Mouse (Mus musculus) layer of hippocampus, adult 2 months (tissue): ENCODE measurements around the gene Pigk. TPM values are rescaled to one million over a fixed set of nuclear protein-coding genes. Genes with fewer than 3 reads are reported as not detected.

ENCODE experiments used
- DNase-seq, 2 experiments: peaks; one replicate each; pipeline ENCODE4 v3.0.0; 2022; ENCODE audit warnings: low spot score in 2 of 2
- H3K27ac ChIP-seq: fragments of 200-600 bp; 2 replicates; pipeline ENCODE4 v1.8.1; 2022
- H3K4me3 ChIP-seq: fragments of 200-600 bp; 2 replicates; pipeline ENCODE4 v1.8.1; 2022; ENCODE audit warnings: mild to moderate bottlenecking
- CTCF ChIP-seq: fragments of 200-600 bp; conservative IDR thresholded peaks from 2 replicates; pipeline ENCODE4 v1.8.1; 2022; ENCODE audit warnings: antibody characterized with exemption, mild to moderate bottlenecking, moderate library complexity
- total RNA-seq, 2 experiments: library from RNA; stranded (reverse); gene quantifications; 2 replicates each; pipeline ENCODE4 v1.2.3; 2021

Pigk gene
- total RNA-seq, 2 experiments from 2014 or later = 46.1 to 48.3 TPM

DNA sequence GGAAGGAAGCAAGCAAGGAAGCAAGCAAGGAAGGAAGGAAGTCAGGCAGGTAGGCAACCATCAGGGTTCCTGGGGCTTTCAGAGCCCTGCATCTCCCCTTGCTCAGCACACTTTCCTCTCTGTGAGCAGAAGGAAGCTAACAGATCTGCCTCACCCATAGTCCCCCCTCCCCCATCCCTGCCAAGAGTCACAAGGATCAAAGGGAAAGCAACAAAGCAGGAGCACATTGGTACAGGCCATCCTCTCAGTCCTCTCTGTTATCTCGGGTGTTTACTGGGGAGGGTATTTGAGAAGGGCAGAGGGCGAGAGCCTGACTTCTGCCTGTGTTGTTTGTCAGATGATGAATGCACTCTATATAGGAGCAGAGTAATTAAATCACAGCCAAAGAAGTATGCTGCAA, 83.5 kb downstream of the Pigk start:
- Histone ChIP-seq H3K27ac (no peak overlapping the region), H3K4me3 (no peak overlapping the region)
- TF ChIP-seq CTCF = no peak
- DNase-seq = no peak

DNA sequence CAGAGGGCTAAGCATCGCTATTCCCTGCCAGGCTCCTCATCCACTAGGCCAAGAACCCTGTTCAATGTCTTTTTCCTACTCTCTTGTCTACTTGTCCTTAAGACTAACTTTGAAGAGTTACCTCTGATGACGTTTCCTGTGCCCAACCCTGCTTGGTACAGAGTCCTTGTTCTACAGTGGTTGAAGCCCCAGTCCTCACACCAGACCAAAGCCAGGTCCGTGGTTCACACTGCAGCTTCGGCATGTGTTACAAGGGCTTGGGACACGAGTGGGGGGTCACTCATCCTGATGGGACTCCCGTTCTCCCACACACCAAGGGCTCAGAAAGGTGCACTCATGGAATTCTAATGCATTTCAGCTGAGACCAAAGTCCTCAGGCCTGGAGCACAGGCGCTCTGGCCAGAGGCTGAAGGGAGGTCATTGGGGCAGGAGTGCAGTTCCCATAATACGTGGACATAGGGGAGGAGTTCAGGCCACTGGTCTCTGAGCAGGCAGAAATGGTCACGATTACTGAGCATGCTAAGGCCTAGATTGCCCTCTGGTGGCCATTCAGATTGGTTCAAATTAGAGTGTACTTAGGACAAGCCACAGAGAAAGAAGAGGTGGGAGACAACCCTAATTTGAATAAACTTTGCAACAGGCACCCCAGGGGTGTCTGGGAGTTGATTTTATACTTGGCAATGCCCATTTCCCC, 86.0 kb downstream of the Pigk start:
- Histone ChIP-seq H3K27ac (no peak overlapping the region), H3K4me3 (no peak overlapping the region)
- DNase-seq = peak in 1 of 2 experiments; percentile 6
- peak; percentile 79 for TF ChIP-seq CTCF

DNA sequence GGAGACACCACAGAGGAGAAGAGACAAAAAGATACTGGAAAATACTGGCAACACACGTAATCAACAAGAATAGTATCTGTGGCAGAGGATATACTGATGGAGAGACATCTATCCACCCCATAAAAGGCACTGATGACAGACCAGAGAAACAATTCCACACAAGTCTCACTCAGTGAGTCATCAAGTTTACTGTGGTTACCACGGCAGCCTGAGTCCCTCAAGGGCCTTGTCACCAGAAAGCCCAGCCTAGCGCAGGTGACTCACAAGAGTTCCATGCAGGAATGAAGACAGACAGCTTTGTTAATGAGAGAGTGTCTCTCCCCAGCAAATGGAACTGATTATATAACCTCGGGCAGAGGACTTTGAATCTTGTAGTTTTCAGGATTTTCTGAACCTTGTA, 100.0 kb downstream of the Pigk start:
- peak in 1 of 2 experiments; percentile 27 for DNase-seq
- H3K4me3 ChIP-seq = no peak overlapping the region
- no peak for TF ChIP-seq CTCF
- peak overlapping the region; percentile 16; the same call in 1 of the 2 replicates for H3K27ac ChIP-seq

DNA sequence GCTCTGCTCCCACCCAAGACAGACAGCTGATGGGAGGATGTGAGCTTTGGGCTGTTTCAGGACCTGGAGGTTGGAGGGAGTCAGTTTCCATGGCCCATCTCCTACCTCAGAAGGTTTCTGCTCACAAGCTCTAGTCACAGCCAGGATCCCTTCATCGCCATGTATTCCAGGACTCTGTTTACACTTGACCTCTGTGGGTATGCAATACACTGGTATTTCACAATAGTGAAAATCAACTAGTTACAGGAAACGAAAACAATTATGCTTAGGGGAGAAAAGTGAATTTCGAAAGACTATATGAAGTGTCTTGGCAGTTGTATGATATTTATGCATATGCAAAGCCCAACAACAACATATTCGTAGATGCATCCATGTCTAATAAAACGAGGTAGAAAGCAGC, 101.2 kb downstream of the Pigk start:
- no peak for TF ChIP-seq CTCF
- no peak for DNase-seq
- no peak overlapping the region for H3K27ac ChIP-seq
- H3K4me3 ChIP-seq = no peak overlapping the region

DNA sequence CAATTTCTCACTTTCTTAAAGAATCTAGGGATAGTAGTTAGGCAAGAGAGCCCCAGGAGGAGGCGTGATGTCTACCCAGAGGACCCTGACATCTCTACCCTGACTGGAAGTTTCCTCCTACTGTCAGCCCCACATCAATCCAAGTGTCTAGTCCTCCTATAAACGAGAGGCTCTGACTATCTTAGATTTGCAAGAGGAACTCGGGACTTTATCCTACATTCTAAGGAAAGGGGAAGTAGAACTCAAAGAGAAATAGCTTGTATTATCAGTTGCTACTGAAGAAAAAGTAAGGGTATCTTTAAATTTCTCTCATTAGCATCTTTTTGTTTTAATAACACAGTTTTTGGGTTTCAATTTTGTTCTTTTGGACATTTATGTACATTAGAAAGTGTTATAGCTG, 106.5 kb downstream of the Pigk start:
- H3K4me3 ChIP-seq = no peak overlapping the region
- DNase-seq = no peak
- H3K27ac ChIP-seq = no peak overlapping the region
- no peak for TF ChIP-seq CTCF

DNA sequence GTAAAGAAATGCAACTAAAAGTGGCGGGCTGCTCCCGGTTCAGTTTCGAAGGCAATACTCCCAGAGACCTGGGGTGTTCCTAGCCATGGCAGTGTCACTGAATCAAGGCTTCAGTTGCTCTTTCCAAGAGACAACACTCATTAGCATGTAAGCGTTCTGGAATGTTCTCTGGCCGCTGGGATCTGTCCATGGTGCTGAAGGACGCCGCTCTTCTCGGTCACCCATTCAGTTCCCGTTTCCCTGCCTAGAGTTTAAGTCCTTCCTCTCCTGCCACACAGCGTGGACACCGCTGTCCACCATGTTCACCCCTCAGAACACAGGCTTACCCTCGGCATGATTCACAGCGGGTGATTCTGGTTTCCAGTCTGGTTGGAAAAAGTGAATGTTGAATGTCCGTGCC, 107.3 kb downstream of the Pigk start:
- no peak overlapping the region for H3K27ac ChIP-seq
- DNase-seq = no peak
- no peak for TF ChIP-seq CTCF
- no peak overlapping the region for H3K4me3 ChIP-seq

DNA sequence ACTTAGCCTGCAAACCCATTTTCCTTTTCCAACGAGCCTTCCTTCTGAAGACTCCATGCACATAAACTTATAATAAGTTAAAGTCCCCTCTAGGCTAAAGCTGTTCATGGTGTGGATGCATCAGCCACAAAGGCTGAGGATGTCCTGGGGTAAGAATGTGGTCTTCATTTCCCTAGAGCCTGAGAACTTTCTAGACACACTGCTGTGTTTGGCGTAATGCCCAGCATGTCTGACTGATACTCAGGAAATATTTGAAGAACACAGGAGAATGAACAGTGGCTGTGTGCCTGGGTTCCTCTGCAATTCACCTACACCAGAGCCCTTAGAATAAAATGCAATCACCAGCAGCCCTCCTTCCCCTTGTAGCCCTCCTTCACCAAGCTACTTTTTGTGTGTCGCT, 117.5 kb downstream of the Pigk start:
- TF ChIP-seq CTCF = no peak
- no peak overlapping the region for H3K4me3 ChIP-seq
- DNase-seq = no peak
- no peak overlapping the region for H3K27ac ChIP-seq

DNA sequence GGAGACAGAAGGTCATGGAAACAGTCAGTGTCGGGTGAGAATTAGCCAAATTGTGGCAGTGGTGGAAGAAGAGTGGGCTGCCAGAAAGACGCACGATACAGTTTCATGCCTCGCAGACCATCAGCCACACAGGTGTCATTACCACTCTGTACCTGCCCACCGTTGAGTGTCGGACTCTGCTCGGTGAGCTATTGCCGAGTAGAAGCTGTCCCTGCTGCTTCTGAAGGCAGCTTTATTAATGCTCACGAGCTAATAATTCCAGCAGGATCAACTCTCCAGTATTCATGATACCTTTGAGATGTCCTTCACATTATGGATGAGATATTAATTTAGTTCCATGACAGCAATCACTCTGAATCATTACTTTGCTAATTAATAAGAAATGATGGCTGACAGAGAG, 118.1 kb downstream of the Pigk start:
- no peak for TF ChIP-seq CTCF
- H3K27ac ChIP-seq = peak overlapping the region; percentile 44; the same call in 1 of the 2 replicates

DNA sequence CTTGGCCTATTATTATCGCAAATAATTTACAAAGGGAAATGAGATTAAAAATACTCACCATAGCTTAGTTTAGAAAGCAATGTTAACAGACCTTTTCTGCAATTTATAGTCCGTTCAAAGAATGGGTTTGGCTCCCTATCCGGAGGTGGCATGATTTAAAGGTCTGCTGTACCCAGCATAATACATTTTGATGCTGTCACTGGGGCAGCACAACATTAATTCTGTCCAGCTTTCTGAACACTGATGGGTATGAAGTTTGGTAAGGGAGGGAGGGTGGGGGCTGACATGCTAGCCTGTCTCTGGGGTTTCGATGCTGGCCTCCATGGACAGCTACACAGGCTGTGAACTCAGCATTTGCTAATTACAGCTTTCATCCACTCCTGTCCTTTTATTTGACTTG, 118.5 kb downstream of the Pigk start:
- no peak for DNase-seq
- H3K4me3 ChIP-seq = no peak overlapping the region
- H3K27ac ChIP-seq = peak overlapping the region; percentile 44; the same call in 1 of the 2 replicates
- TF ChIP-seq CTCF = no peak

More for the DNA sequence above, 118.1 kb downstream of the Pigk start:
- DNase-seq = no peak
- H3K4me3 ChIP-seq = no peak overlapping the region

DNA sequence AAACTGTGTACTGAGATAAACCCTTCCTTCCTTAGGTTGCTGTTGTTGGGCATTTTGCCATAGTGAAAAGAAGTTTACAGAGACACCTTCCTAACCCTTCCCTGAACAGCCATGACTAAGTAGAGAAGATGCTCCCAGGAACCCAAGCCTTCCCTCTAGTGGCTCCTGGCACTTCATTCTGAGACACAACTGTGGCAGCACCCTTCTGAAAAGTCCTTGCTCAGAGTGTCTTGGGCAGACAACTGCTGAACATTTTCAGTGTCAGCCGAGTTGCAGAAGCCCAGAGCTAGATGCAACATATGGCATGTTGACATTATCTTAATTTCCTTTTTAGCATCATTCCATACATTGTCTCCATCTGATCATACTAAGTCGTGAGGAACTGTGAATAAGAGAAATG, 123.5 kb downstream of the Pigk start:
- H3K4me3 ChIP-seq = no peak overlapping the region
- TF ChIP-seq CTCF = peak; percentile 33
- H3K27ac ChIP-seq = peak overlapping the region; percentile 63
- DNase-seq = no peak

DNA sequence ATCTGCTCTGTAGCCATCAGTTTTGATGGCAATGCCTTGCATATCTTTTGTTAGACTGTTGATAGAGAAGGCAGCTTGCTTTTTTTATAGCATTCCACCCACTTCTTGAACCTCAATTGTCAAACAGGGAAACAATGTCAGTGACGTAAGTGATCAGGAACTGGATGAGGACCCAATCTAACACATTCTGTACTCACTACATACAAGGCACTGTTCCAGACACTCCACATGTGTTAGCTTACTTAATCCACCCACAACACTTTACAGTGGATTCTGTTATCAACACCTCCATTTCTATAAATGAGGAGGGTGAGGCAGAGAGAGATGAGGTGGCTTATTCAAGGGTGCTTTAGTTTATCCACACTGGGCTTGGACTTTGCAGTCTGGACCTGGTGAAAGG, 124.0 kb downstream of the Pigk start:
- DNase-seq = peak; percentile 46 to 85
- no peak overlapping the region for H3K4me3 ChIP-seq
- no peak for TF ChIP-seq CTCF
- H3K27ac ChIP-seq = peak overlapping the region; percentile 72

DNA sequence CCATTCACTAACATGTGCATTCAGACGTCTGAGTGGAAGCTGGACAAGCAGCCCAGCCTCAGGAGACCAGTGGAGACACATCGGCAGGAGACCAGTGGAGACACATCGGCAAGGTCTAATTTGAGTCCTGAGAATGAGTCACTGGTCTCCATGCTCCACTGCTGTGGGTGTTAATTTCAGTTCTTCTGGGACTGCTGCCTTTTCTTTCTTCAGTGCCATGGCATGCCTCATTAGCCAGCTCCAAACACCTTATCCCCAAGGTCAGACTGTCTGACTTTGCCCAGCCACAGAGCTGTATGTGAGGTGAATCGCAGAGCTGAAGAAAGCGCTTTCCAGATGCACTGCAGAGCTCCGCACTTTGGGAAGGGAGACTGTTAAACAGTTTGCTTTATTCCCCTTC, 127.4 kb downstream of the Pigk start:
- no peak for TF ChIP-seq CTCF
- no peak for DNase-seq
- Histone ChIP-seq H3K27ac (peak overlapping the region; percentile 65), H3K4me3 (no peak overlapping the region)

DNA sequence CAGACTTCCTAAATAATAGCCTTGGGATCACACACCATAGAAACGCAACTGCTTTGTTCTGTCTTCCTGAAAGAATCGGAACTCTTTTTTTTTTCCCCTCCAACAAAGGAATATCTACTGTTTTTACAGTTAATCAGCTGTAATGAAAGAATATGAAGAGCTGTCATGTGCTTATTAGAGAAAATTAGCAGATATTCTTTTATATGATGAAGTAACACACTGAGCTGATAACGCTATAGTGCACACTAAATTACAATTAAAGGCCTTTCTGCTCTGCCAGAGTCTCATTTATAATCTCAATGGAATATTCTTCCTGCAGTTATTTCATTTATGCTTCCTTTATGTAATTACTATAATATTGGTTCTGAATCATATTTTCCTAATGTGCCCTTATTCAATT, 128.7 kb downstream of the Pigk start:
- no peak overlapping the region for H3K4me3 ChIP-seq
- H3K27ac ChIP-seq = peak overlapping the region; percentile 65; the same call in 1 of the 2 replicates
- no peak for DNase-seq
- TF ChIP-seq CTCF = no peak

DNA sequence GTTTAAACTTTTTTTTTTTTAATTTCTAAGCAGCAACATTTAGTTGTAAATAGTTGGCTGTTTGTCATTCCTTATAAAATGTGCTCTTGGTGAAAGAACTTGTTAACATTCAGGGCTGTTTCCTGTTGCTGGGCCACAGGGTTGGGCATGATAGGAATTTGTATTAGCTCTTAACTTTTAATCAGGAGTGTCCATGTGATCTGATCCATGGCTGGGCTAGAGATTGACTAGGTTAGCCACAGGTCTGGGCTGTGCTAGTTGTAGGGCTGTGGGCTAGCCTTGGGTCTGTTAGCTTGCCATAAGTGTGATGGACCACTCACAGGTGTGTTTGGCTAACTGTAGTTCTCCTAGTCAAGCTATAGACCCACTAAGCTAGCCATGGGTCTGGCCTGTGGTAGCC, 130.0 kb downstream of the Pigk start:
- Histone ChIP-seq H3K27ac (peak overlapping the region; percentile 65; the same call in 1 of the 2 replicates), H3K4me3 (no peak overlapping the region)
- no peak for TF ChIP-seq CTCF
- DNase-seq = no peak
